Mouse (Mus musculus) MEL (cell line): ENCODE results near the gene Tes.

Source experiments
- CTCF ChIP-seq, 3 experiments: IDR thresholded peaks in 2 of 3; conservative IDR thresholded peaks in 1 of 3; 2 replicates each; pipeline ENCODE4 v1.5.1; 2011 to 2012; ENCODE audit warnings: low read length in 3 of 3, low read depth in 2 of 3, mild to moderate bottlenecking in 2 of 3, improper control_type of control experiment in 1 of 3, inconsistent platforms in 1 of 3, mixed read lengths in 1 of 3, moderate library complexity in 1 of 3; ENCODE audit not compliant: control insufficient read depth in 1 of 3, insufficient read depth in 1 of 3, poor library complexity in 1 of 3, severe bottlenecking in 1 of 3
- MYC ChIP-seq: IDR thresholded peaks from 2 replicates; pipeline ENCODE4 v1.6.1; 2011; ENCODE audit warnings: low read depth, mild to moderate bottlenecking, low read length, improper control_type of control experiment, moderate library complexity
- NRF1 ChIP-seq: IDR thresholded peaks from 2 replicates; pipeline ENCODE4 v1.6.1; 2014; ENCODE audit warnings: low read depth, mild to moderate bottlenecking, inconsistent platforms, low read length, improper control_type of control experiment, moderate library complexity; ENCODE audit not compliant: poor library complexity, insufficient read depth, severe bottlenecking
- POLR2A ChIP-seq, 2 experiments: IDR thresholded peaks; 2 replicates each; pipeline ENCODE4 v1.6.1; 2011 to 2012; ENCODE audit warnings: low read length in 2 of 2, mild to moderate bottlenecking in 2 of 2, control low read depth in 1 of 2, improper control_type of control experiment in 1 of 2, low read depth in 1 of 2, moderate library complexity in 1 of 2; ENCODE audit not compliant: control insufficient read depth in 1 of 2, insufficient read depth in 1 of 2, poor library complexity in 1 of 2

DNA sequence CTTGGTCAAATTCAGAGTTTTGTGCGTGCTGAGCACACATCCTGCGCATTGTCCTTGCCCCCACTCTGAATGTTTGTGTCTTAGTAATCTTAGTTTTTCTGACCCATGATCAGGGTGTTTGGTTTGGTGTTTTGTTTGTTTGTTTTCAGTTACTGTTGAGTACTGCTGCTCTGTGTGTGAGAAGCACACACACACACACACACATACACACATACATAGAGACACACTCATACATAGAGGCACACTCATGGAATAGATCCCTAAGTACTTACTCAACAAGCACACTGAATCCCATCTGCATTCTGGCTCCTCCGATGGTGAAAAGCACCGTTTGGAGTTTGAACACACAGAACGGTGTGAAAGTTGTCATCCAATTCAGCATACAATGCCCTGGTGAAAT, 41.5 kb downstream of the Tes start:
- TF ChIP-seq MYC = no peak
- TF ChIP-seq CTCF (IDR thresholded peaks at IDR 0.05 in 2 of 3, conservative IDR thresholded peaks at IDR 0.05 in 1 of 3; ENCODE audit: control insufficient read depth in 1 of 3, insufficient read depth in 1 of 3, low read depth in 2 of 3, low read length in 3 of 3, poor library complexity in 1 of 3, severe bottlenecking in 1 of 3) = no peak
- no peak for TF ChIP-seq POLR2A (IDR thresholded peaks at IDR 0.05; ENCODE audit: control insufficient read depth in 1 of 2, insufficient read depth in 1 of 2, low read depth in 1 of 2, low read length in 2 of 2, poor library complexity in 1 of 2)
- no peak for TF ChIP-seq NRF1
